Mouse (Mus musculus) spleen, adult 12 weeks (tissue): ENCODE measurements around the gene Zswim5.

Experiments used
- DNase-seq: peaks from one replicate; pipeline ENCODE4 v3.0.0; 2022; ENCODE audit warnings: low spot score

Gene Zswim5

GRCm38 (mm10) chr4:117005611-117006400, 128.6 kb downstream of the Zswim5 start:
- no peak for DNase-seq

DNA sequence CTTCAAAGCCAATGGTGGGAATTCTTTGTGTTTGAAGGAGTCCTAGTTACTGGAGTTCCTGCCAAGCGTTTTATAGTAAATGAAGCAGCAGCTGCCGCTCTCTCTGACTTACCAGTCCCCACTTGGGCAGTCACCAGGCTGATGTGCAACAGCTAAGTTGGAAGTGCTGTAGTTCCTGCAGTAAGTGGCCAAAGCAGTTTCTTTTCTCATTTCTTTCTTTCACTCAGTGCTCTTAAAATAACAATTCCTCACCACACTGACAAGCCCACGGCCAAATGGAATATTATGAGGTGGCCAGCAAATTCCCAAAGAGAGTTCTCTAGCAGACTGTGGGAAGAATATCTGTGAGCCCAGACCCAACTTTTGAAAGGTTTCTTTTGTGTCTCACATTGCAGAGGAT, 129.9 kb downstream of the Zswim5 start:
- DNase-seq: no peak

DNA sequence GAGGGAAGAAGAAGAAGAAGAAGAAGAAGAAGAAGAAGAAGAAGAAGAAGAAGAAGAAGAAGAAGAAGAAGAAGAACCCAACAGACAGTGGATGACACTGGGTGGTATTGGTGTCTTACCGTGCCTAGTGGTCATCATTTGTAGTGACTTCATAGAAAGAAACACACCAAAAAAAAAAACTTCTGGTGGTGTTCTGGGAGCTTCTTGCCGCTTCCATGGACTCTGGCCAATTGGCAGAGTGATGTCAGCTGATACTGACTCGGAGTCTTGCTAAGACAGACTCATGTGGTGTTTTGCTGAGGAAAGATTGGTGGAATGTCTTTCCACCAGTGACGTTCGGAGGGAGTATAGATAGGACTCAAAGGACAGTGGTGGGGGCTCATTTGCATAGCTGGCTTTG, 133.1 kb downstream of the Zswim5 start:
- DNase-seq: no peak

DNA sequence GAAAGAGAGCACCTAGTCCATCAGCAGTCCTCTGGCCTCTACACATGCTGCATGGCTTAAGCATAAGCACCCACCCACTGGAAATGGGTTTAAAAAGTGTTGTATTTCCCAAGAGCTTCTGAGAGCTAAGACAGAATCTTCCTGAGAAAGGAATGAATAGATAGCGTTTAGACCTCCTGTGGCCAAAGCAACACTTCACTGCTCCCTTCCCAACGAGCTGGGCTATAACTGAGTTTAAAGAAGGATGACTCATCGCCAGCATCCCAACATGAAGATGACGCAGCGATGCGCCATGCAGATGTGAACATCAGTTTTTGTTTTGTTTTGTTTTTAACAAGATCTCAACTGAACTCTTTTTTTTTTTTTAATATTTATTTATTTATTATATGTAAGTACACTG, 136.4 kb downstream of the Zswim5 start:
- no peak for DNase-seq

GRCm38 (mm10) chr4:117014901-117015415, 137.8 kb downstream of the Zswim5 start:
- no peak for DNase-seq

DNA sequence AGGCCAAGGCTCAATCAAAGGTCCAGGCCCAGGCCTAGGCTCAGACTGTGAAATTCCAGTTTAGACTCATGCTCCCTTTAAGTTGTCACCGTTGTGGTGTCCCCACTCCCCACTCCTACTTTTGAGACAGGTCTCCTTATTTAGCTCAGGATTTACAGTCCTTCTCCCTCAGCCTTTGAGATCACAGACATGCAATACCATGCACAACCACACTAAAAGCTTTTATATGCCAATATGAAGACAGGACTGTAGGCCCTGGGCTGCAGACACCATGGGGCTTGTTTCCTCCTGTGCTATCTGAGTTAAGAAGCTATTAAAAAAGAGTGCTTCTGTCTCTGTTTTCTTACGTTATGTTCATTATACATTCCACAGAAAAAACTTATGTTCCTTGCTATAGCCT, 140.6 kb downstream of the Zswim5 start:
- no peak for DNase-seq

- no peak for DNase-seq
Observed at GRCm38 (mm10) chr4:117018327-117018726, 141.2 kb downstream of the Zswim5 start.

GRCm38 (mm10) chr4:117019206-117020134, 142.3 kb downstream of the Zswim5 start, which contains the start of gene Eif2b3:
Gene Eif2b3, plus strand, starts transcription at chr4:117019402.
- peak; percentile 82 for DNase-seq

DNA sequence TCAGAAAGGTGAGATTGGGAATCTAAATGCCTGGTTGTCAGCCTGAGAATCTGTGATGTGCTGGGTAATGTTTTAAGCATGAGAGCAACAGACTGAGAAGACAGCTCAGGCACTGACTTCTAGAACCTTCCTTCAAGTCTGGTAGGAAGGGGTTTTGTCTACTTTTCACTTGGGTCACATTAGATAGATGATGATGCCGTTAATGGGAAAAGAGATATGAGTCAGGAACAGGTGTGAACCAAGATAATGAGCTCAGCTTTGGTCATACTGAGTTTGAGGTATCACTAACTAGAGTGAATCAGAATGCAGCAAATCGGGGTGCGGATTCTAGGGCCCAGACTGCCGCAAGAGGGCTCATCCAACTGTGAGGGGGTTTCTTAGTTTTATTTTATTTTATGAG, 146.3 kb downstream of the Zswim5 start:
- DNase-seq: no peak

DNA sequence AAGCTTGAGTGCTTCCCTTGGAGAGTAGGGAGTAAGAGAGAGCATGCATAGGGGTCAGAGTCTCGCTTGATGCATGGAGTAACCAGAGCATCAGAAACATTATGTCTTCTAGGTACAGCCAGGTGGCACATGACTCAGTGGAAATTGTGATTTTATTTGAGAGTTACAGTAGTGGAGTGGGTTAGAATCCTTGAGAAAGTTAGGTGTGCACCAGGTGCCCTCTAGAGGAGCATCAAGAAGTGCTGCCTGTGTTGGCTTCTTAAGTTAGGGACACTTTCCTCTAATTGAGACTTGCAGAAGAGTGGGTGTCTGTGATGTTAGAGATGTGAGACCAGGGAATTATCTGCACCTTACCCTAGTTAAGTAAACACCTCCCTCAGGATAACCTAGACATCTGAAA, 153.9 kb downstream of the Zswim5 start:
- DNase-seq: no peak
